Mouse (Mus musculus) embryonic facial prominence, embryonic 11.5 days (tissue): ENCODE data around the gene Gfy. TPM values are rescaled to one million over a fixed set of nuclear protein-coding genes. Genes with fewer than 3 reads are reported as not detected.

ENCODE experiments used
- ATAC-seq: fragments of 200-750 bp; cut with Nextera tagmentation; replicated peaks from 2 replicates; pipeline ENCODE4 v1.8.0; 2017; ENCODE audit warnings: low read depth; ENCODE audit not compliant: insufficient number of reproducible peaks, low FRiP score, low TSS enrichment
- DNase-seq: peaks from one replicate; pipeline ENCODE4 v3.0.0-alpha.2; 2015; ENCODE audit warnings: low spot score
- H3K27ac ChIP-seq: fragments of 300-500 bp; sonication (generic); replicated peaks from 2 replicates; pipeline ENCODE4 v1.5.1; 2014; ENCODE audit warnings: mild to moderate bottlenecking, low read depth, low read length, control low read depth
- H3K27me3 ChIP-seq: fragments of 300-500 bp; sonication (generic); 2 replicates; pipeline ENCODE4 v1.6.1; 2014; ENCODE audit warnings: mild to moderate bottlenecking, low read length, moderate library complexity, mixed read lengths; ENCODE audit not compliant: control insufficient read depth, insufficient read depth
- H3K36me3 ChIP-seq: fragments of 300-500 bp; sonication (generic); replicated peaks from 2 replicates; pipeline ENCODE4 v1.6.1; 2014; ENCODE audit warnings: low read depth, mild to moderate bottlenecking, low read length, moderate library complexity, mixed read lengths; ENCODE audit not compliant: control insufficient read depth, insufficient read depth
- H3K4me1 ChIP-seq: fragments of 300-500 bp; sonication (generic); 2 replicates; pipeline ENCODE4 v1.6.1; 2014; ENCODE audit warnings: low read length, mixed read lengths; ENCODE audit not compliant: control insufficient read depth, insufficient read depth
- H3K4me2 ChIP-seq: fragments of 300-500 bp; sonication (generic); 2 replicates; pipeline ENCODE4 v1.6.1; 2014; ENCODE audit warnings: low read depth, mild to moderate bottlenecking, control low read depth, low read length, moderate library complexity
- H3K4me3 ChIP-seq: fragments of 300-500 bp; sonication (generic); 2 replicates; pipeline ENCODE4 v1.5.1; 2014; ENCODE audit warnings: low read depth, low read length, control low read depth
- H3K9ac ChIP-seq: fragments of 300-500 bp; sonication (generic); replicated peaks from 2 replicates; pipeline ENCODE4 v1.6.1; 2014; ENCODE audit warnings: mild to moderate bottlenecking, control low read depth, low read length
- H3K9me3 ChIP-seq: fragments of 300-500 bp; sonication (generic); replicated peaks from 2 replicates; pipeline ENCODE4 v1.6.1; 2016; ENCODE audit warnings: mild to moderate bottlenecking, low read length, inconsistent platforms, mixed read lengths; ENCODE audit not compliant: control insufficient read depth
- WGBS: fragments of 180-500 bp; shearing (Covaris S2); extraction: QIAGEN DNeasy Blood & Tissue Kit; methylation state at CpG from one replicate; pipeline ENCODE4 v1.1.7; 2014; 5-methylcytosine and 5-hydroxymethylcytosine counted together
- polyA plus RNA-seq: library from polyadenylated mRNA; unstranded; fragments of >200 nt; fragmentation: Nextera tagmentation; extraction: Ambion mirVana; gene quantifications from 2 replicates; pipeline ENCODE4 v1.2.1, GENCODE M21; 2014

Gfy gene
- polyA plus RNA-seq, 1 experiment from 2014 or later, result 0.52 TPM

- H3K27me3 ChIP-seq, result no peaks in the 10 kb centered on the region
- no peaks in the 10 kb centered on the region for H3K9me3 ChIP-seq
- no peak overlapping the region for H3K4me2 ChIP-seq
- DNase-seq (peak; percentile 40), ATAC-seq (no peak)
- no peaks in the 10 kb centered on the region for H3K36me3 ChIP-seq
- peaks cover 6% of the 10 kb centered on the region for H3K4me1 ChIP-seq
- H3K9ac ChIP-seq, result no peak overlapping the region
- no peak overlapping the region for H3K4me3 ChIP-seq
- 41% methylated on average over 11 of the region's 11 CpGs for WGBS
- H3K27ac ChIP-seq, result no peak overlapping the region
Observed at GRCm38 (mm10) chr7:45151303-45151702, 28.1 kb downstream of the Gfy start.

- no peak overlapping the region for H3K27ac ChIP-seq
Observed at GRCm38 (mm10) chr7:45150321-45150720, 29.0 kb downstream of the Gfy start.

GRCm38 (mm10) chr7:45149545-45149944 lies 29.8 kb downstream of the Gfy start:
- H3K4me2 ChIP-seq, result no peak overlapping the region
- no peak overlapping the region for H3K9ac ChIP-seq
- H3K27ac ChIP-seq, result no peak overlapping the region
- ATAC-seq, result no peak
- no peak for DNase-seq
- no peak overlapping the region for H3K4me3 ChIP-seq
- peaks cover 6% of the 10 kb centered on the region for H3K4me1 ChIP-seq
- no peaks in the 10 kb centered on the region for H3K27me3 ChIP-seq
- H3K9me3 ChIP-seq, result no peaks in the 10 kb centered on the region
- H3K36me3 ChIP-seq, result 0 out of 2 replicates have a peak, but pooled peaks cover 3% of the 10 kb centered on the region
- 50% methylated on average over 6 of the region's 6 CpGs for WGBS

More at GRCm38 (mm10) chr7:45150321-45150720, 29.0 kb downstream of the Gfy start:
- no peaks in the 10 kb centered on the region for H3K9me3 ChIP-seq
- no peak for DNase-seq
- no peak overlapping the region for H3K4me3 ChIP-seq
- 48% methylated on average over 4 of the region's 4 CpGs for WGBS
- no peaks in the 10 kb centered on the region for H3K27me3 ChIP-seq
- no peak for ATAC-seq
- peak overlapping the region; percentile 23 for H3K9ac ChIP-seq
- H3K36me3 ChIP-seq, result 0 out of 2 replicates have a peak, but pooled peaks cover 2% of the 10 kb centered on the region
- no peak overlapping the region for H3K4me2 ChIP-seq
- peaks cover 6% of the 10 kb centered on the region for H3K4me1 ChIP-seq

- WGBS, result 64% methylated on average over 4 of the region's 4 CpGs
- 0 out of 2 replicates have a peak, but pooled peaks cover 3% of the 10 kb centered on the region for H3K36me3 ChIP-seq
Observed at GRCm38 (mm10) chr7:45148534-45149098, 30.8 kb downstream of the Gfy start.

GRCm38 (mm10) chr7:45147899-45148298 lies 31.5 kb downstream of the Gfy start:
- Histone ChIP-seq H3K9ac (no peak overlapping the region), H3K4me1 (peaks cover 6% of the 10 kb centered on the region; the same call in 1 of the 2 replicates), H3K27ac (no peak overlapping the region), H3K9me3 (no peaks in the 10 kb centered on the region), H3K36me3 (0 out of 2 replicates have a peak, but pooled peaks cover 3% of the 10 kb centered on the region), H3K4me2 (no peak overlapping the region), H3K4me3 (no peak overlapping the region), H3K27me3 (no peaks in the 10 kb centered on the region)
- DNase-seq (no peak), ATAC-seq (no peak)
- 96% methylated on average over 11 of the region's 11 CpGs for WGBS

More at GRCm38 (mm10) chr7:45148534-45149098, 30.8 kb downstream of the Gfy start:
- Histone ChIP-seq H3K9me3 (no peaks in the 10 kb centered on the region), H3K4me2 (no peak overlapping the region), H3K4me1 (peaks cover 6% of the 10 kb centered on the region), H3K4me3 (no peak overlapping the region), H3K27me3 (no peaks in the 10 kb centered on the region), H3K9ac (no peak overlapping the region; the same call in 1 of the 2 replicates), H3K27ac (no peak overlapping the region)
- DNase-seq, result no peak
- ATAC-seq, result no peak

GRCm38 (mm10) chr7:45147267-45147666 lies 32.1 kb downstream of the Gfy start:
- ATAC-seq (no peak), DNase-seq (no peak)
- Histone ChIP-seq H3K27me3 (no peaks in the 10 kb centered on the region), H3K9me3 (no peaks in the 10 kb centered on the region), H3K4me2 (no peak overlapping the region), H3K4me1 (peaks cover 6% of the 10 kb centered on the region; the same call in 1 of the 2 replicates), H3K36me3 (0 out of 2 replicates have a peak, but pooled peaks cover 3% of the 10 kb centered on the region), H3K4me3 (no peak overlapping the region), H3K27ac (no peak overlapping the region), H3K9ac (no peak overlapping the region)
- WGBS, result 94% methylated on average over 11 of the region's 11 CpGs

GRCm38 (mm10) chr7:45145460-45145859 lies 33.9 kb downstream of the Gfy start:
- peaks cover 3% of the 10 kb centered on the region; the same call in 1 of the 2 replicates for H3K36me3 ChIP-seq

GRCm38 (mm10) chr7:45144368-45145174 lies 34.8 kb downstream of the Gfy start:
- Histone ChIP-seq H3K27me3 (no peaks in the 10 kb centered on the region), H3K4me1 (no peaks in the 10 kb centered on the region), H3K27ac (no peak overlapping the region), H3K4me3 (no peak overlapping the region), H3K9ac (no peak overlapping the region), H3K9me3 (no peaks in the 10 kb centered on the region), H3K4me2 (no peak overlapping the region), H3K36me3 (peaks cover 3% of the 10 kb centered on the region; the same call in 1 of the 2 replicates)
- 87% methylated on average over 13 of the region's 13 CpGs for whole genome bisulfite sequencing
- no peak for DNase-seq
- ATAC-seq, result no peak

More at GRCm38 (mm10) chr7:45145460-45145859, 33.9 kb downstream of the Gfy start:
- no peaks in the 10 kb centered on the region for H3K9me3 ChIP-seq
- DNase-seq, result no peak
- H3K27me3 ChIP-seq, result no peaks in the 10 kb centered on the region
- H3K4me1 ChIP-seq, result no peaks in the 10 kb centered on the region
- WGBS, result 94% methylated on average over 8 of the region's 8 CpGs
- no peak overlapping the region for H3K4me2 ChIP-seq
- H3K27ac ChIP-seq, result no peak overlapping the region
- no peak overlapping the region for H3K9ac ChIP-seq
- no peak for ATAC-seq
- H3K4me3 ChIP-seq, result no peak overlapping the region
